Comparison of ENCODE assay signal across 8 mouse cellular contexts in genomic region chr11:33680151-33680550, GRCm38 (mm10).
DNase-seq lines count a peak whose midpoint lies in the region; ATAC-seq and TF ChIP-seq lines count a peak whose summit lies in the region.

No protein-coding gene starts in this region.

- no peak for DNase-seq in left cerebral cortex, adult 2 months (ENCODE audit: extremely low spot score in 1 of 2, low spot score in 2 of 2)
- DNase-seq in left cerebral cortex, postnatal 25 days (ENCODE audit: low spot score in 2 of 2), result no peak
- peak; percentile 49 to 52 for DNase-seq in adrenal gland, postnatal 36 days
- peak; percentile 20 for DNase-seq in gastrocnemius, postnatal 14 days
- peak; percentile 79 for DNase-seq in kidney, postnatal 10 days
- no peak for DNase-seq in natural killer cell, adult 2 months (ENCODE audit: low spot score in 2 of 2)

- no peaks in the 10 kb centered on the region for H3K36me3 ChIP-seq in midbrain, embryonic 15.5 days (replicated peaks)

- H3K4me1 ChIP-seq in midbrain, embryonic 15.5 days, result peaks cover 12% of the 10 kb centered on the region

- peak overlapping the region; percentile 47 for H3K4me2 ChIP-seq in midbrain, embryonic 15.5 days

- H3K4me3 ChIP-seq in left cerebral cortex, adult 2 months, result 0 out of 2 replicates have a peak overlapping the region, but pooled peaks have one; percentile 13
- H3K4me3 ChIP-seq in midbrain, embryonic 15.5 days, result peak overlapping the region; percentile 21; the same call in 1 of the 2 replicates

- H3K9me3 ChIP-seq in midbrain, embryonic 15.5 days, result no peaks in the 10 kb centered on the region

- no peak overlapping the region for H3K27ac ChIP-seq in left cerebral cortex, adult 2 months
- H3K27ac ChIP-seq in midbrain, embryonic 15.5 days, result no peak overlapping the region

- H3K27me3 ChIP-seq in midbrain, embryonic 15.5 days (replicated peaks), result peaks cover 9% of the 10 kb centered on the region; the same call in 1 of the 2 replicates

- WGBS in midbrain, embryonic 15.5 days, result under 1% methylated on average over 15 of the region's 15 CpGs

- H3K9ac ChIP-seq in midbrain, embryonic 15.5 days, result 0 out of 2 replicates have a peak overlapping the region, but pooled peaks have one; percentile 14

- TF ChIP-seq CTCF in left cerebral cortex, adult 2 months (IDR thresholded peaks at IDR 0.05), result no peak

- no peak for ATAC-seq in midbrain, embryonic 15.5 days (replicated peaks)
- ATAC-seq in cerebellum, adult (ENCODE audit: insufficient number of reproducible peaks, low FRiP score, low TSS enrichment), result no peak

- intact Hi-C loops in left cerebral cortex, adult 2 months (cut with DNase I), result no loop called here
- intact Hi-C loops in left cerebral cortex, postnatal 25 days (cut with DNase I), result no loop called here
- intact Hi-C loops in gastrocnemius, postnatal 14 days (cut with DNase I; ENCODE audit: low total_unique reads), result no loop called here

Comparison
In these comparisons a context has a peak if more than half of its experiments do, and no peak if none do; other contexts are left out.
1. DNase-seq: peak in adrenal gland, postnatal 36 days (2 of 2), gastrocnemius, postnatal 14 days (single experiment) and kidney, postnatal 10 days (single experiment); none in left cerebral cortex, adult 2 months (0 of 2), left cerebral cortex, postnatal 25 days (0 of 2) and natural killer cell, adult 2 months (0 of 2).